Mouse (Mus musculus) embryonic fibroblast, embryonic 13.5 days (primary cell): ENCODE measurements around the gene Gabrr1.

ENCODE experiments used
- CTCF ChIP-seq: IDR thresholded peaks from 2 replicates; pipeline ENCODE4 v1.5.1; 2011; ENCODE audit warnings: mild to moderate bottlenecking, control low read depth, low read length, moderate library complexity, borderline replicate concordance; ENCODE audit not compliant: insufficient read depth
- POLR2A ChIP-seq: IDR thresholded peaks from 2 replicates; pipeline ENCODE4 v1.6.1; 2011; ENCODE audit warnings: low read depth, mild to moderate bottlenecking, control low read depth, low read length, moderate library complexity

DNA sequence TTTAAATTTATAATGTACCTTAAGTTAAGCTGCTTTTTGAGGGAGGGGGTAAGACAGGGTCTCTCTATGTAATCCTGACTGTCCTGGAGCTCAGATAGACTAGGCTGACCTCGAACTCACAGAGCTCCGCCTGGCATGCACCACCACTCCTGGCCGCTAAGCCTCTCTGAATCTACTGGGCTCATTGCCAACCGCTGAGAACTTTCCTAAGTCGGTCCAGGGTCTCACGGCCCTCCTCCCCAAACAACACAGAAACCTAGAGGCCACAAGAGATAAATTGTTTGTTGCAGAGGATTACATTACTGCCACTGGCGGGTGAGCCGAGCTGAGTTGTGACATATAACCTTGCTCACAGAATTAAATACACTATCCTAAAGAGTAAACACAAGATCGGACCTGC is 55.8 kb downstream of the Gabrr1 start:
- TF ChIP-seq CTCF (no peak), POLR2A (no peak)
